Mouse (Mus musculus): ENCODE measurements at regions not wholly inside any gene's neighbourhood (a gene's known extent, or its start where the extent isn't known, plus 50 kb on each side); places are given as distances from the start of the nearest gene placed in this dataset.

DNA sequence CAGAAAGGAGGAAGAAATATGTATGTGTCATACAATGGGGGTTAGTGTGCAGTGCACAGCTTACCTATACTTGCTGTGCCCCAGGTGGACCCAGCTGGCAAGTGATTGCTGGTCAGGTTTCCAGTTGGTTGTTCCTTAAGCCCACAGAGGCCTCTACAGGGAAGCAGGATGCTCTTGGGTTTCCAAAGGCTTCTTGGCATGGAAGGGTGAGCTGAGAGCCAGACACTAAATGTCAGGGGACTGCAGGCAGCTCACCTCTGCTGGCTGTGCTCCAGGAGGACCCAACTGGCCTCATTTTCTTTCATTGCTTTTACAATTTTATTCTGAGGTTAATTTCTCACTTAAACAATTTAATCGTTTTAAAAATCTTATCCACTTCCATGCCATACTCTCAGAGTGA lies 108.1 kb downstream of the Gm10184 start:
- Histone ChIP-seq H3K27ac (no peak overlapping the region), H3K4me3 (replicated peaks) (no peak overlapping the region), H3K9me3 (no peaks in the 10 kb centered on the region), H3K9ac (replicated peaks) (no peak overlapping the region), H3K27me3 (no peaks in the 10 kb centered on the region), H3K4me2 (replicated peaks) (no peak overlapping the region), H3K36me3 (no peaks in the 10 kb centered on the region), H3K4me1 (replicated peaks) (no peaks in the 10 kb centered on the region)
- WGBS = 91% methylated on average over 1 of the region's 1 CpGs
- ATAC-seq = no peak

DNA sequence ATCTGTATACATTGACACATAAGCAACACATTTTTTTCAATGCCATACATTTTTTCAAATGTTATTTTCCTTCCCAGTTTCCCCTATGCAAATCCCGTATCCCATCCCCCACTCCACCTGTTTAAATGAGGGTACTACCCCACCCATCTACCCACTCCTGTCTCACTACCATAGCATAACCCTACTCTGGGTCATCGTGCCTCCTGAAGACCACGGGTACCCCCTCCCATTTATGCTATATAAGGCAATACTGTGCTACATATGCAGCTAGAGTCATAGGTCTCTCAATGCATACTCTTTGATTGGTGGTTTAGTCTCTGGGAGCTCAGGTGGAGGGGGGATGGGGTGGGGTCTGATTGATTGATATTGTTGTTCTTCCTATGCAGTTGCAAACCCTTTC lies 132.7 kb downstream of the Gm10184 start:
- WGBS = 84% methylated on average over 3 of the region's 3 CpGs
- no peak overlapping the region for H3K9ac ChIP-seq (replicated peaks)
- H3K27ac ChIP-seq = no peak overlapping the region
- H3K36me3 ChIP-seq = no peaks in the 10 kb centered on the region
- no peak for ATAC-seq
- H3K4me2 ChIP-seq (replicated peaks) = no peak overlapping the region
- no peak overlapping the region for H3K4me3 ChIP-seq (replicated peaks)
- H3K4me1 ChIP-seq (replicated peaks) = no peaks in the 10 kb centered on the region
- H3K27me3 ChIP-seq = no peaks in the 10 kb centered on the region
- no peaks in the 10 kb centered on the region for H3K9me3 ChIP-seq

- H3K4me3 ChIP-seq (replicated peaks) = no peak overlapping the region
- ATAC-seq = no peak
Measured at GRCm38 (mm10) chr17:89766229-89766875, 143.9 kb downstream of the Gm10184 start.

GRCm38 (mm10) chr17:89737418-89737817 lies 172.8 kb downstream of the Gm10184 start:
- Histone ChIP-seq H3K9ac (replicated peaks) (no peak overlapping the region), H3K27me3 (no peaks in the 10 kb centered on the region), H3K36me3 (no peaks in the 10 kb centered on the region), H3K4me1 (replicated peaks) (no peaks in the 10 kb centered on the region), H3K9me3 (no peaks in the 10 kb centered on the region), H3K4me3 (replicated peaks) (no peak overlapping the region), H3K27ac (no peak overlapping the region), H3K4me2 (replicated peaks) (no peak overlapping the region)
- ATAC-seq = no peak
- 93% methylated on average over 1 of the region's 1 CpGs for WGBS

More at GRCm38 (mm10) chr17:89766229-89766875, 143.9 kb downstream of the Gm10184 start:
- Histone ChIP-seq H3K4me1 (replicated peaks) (no peaks in the 10 kb centered on the region), H3K27me3 (no peaks in the 10 kb centered on the region), H3K36me3 (no peaks in the 10 kb centered on the region), H3K9ac (replicated peaks) (no peak overlapping the region), H3K9me3 (0 out of 2 replicates have a peak, but pooled peaks cover 4% of the 10 kb centered on the region), H3K4me2 (replicated peaks) (no peak overlapping the region), H3K27ac (no peak overlapping the region)
- WGBS = 94% methylated on average over 1 of the region's 1 CpGs

DNA sequence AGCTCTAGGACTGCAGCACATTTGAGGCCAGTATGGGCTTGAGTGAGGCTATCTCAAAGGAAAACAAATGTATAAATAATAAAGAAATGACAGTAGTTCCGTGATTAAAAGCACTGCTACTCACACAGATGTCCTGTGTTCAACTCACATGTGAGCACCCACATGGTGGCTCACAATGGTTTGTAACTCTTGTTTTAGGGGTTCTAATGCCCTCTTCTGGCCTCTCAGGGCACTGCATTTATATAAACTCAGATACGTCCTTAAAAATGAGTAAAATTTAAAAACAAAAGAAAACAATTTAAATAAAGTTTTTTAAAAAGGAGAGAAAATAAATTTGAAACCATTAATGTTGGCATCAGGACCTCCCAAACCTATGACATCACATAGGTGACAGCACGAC lies 184.7 kb downstream of the Gm10184 start:
- H3K36me3 ChIP-seq = no peaks in the 10 kb centered on the region
- H3K9ac ChIP-seq (replicated peaks) = no peak overlapping the region
- no peaks in the 10 kb centered on the region for H3K4me1 ChIP-seq (replicated peaks)
- H3K4me3 ChIP-seq (replicated peaks) = no peak overlapping the region
- H3K27me3 ChIP-seq = no peaks in the 10 kb centered on the region
- no peak overlapping the region for H3K4me2 ChIP-seq (replicated peaks)
- ATAC-seq = no peak
- H3K9me3 ChIP-seq = no peaks in the 10 kb centered on the region
- no peak overlapping the region for H3K27ac ChIP-seq
- WGBS = 68% methylated on average over 3 of the region's 3 CpGs

GRCm38 (mm10) chr17:89681798-89682197 lies 228.5 kb downstream of the Gm10184 start:
- ATAC-seq = no peak
- Histone ChIP-seq H3K9me3 (no peaks in the 10 kb centered on the region), H3K27me3 (no peaks in the 10 kb centered on the region)

GRCm38 (mm10) chr17:89658326-89658725 lies 251.9 kb downstream of the Gm10184 start:
- H3K9me3 ChIP-seq = no peaks in the 10 kb centered on the region
- ATAC-seq = no peak
- no peaks in the 10 kb centered on the region for H3K4me1 ChIP-seq (replicated peaks)
- no peak overlapping the region for H3K4me3 ChIP-seq (replicated peaks)
- H3K27ac ChIP-seq = no peak overlapping the region
- no peaks in the 10 kb centered on the region for H3K36me3 ChIP-seq
- 29% methylated on average over 4 of the region's 4 CpGs for WGBS
- no peak overlapping the region for H3K9ac ChIP-seq (replicated peaks)
- no peak overlapping the region for H3K4me2 ChIP-seq (replicated peaks)
- no peaks in the 10 kb centered on the region for H3K27me3 ChIP-seq

More at GRCm38 (mm10) chr17:89681798-89682197, 228.5 kb downstream of the Gm10184 start:
- H3K9ac ChIP-seq (replicated peaks) = no peak overlapping the region
- no peak overlapping the region for H3K4me2 ChIP-seq (replicated peaks)
- H3K36me3 ChIP-seq = no peaks in the 10 kb centered on the region
- no peak overlapping the region for H3K4me3 ChIP-seq (replicated peaks)
- no peak overlapping the region for H3K27ac ChIP-seq
- no peaks in the 10 kb centered on the region for H3K4me1 ChIP-seq (replicated peaks)
- WGBS = 64% methylated on average over 3 of the region's 3 CpGs

GRCm38 (mm10) chr17:89656211-89656610 lies 254.0 kb downstream of the Gm10184 start:
- Histone ChIP-seq H3K27me3 (no peaks in the 10 kb centered on the region), H3K4me3 (replicated peaks) (no peak overlapping the region), H3K36me3 (no peaks in the 10 kb centered on the region), H3K4me2 (replicated peaks) (no peak overlapping the region), H3K4me1 (replicated peaks) (no peaks in the 10 kb centered on the region), H3K9ac (replicated peaks) (no peak overlapping the region), H3K9me3 (no peaks in the 10 kb centered on the region), H3K27ac (no peak overlapping the region)
- ATAC-seq = no peak
- 90% methylated on average over 4 of the region's 4 CpGs for WGBS

GRCm38 (mm10) chr17:89654089-89654813 lies 256.0 kb downstream of the Gm10184 start:
- Histone ChIP-seq H3K4me2 (replicated peaks) (no peak overlapping the region), H3K36me3 (no peaks in the 10 kb centered on the region), H3K27ac (no peak overlapping the region), H3K9ac (replicated peaks) (no peak overlapping the region), H3K4me3 (replicated peaks) (no peak overlapping the region), H3K9me3 (no peaks in the 10 kb centered on the region), H3K4me1 (replicated peaks) (no peaks in the 10 kb centered on the region), H3K27me3 (no peaks in the 10 kb centered on the region)
- ATAC-seq = peak; percentile 66
- WGBS = 60% methylated on average over 5 of the region's 5 CpGs

DNA sequence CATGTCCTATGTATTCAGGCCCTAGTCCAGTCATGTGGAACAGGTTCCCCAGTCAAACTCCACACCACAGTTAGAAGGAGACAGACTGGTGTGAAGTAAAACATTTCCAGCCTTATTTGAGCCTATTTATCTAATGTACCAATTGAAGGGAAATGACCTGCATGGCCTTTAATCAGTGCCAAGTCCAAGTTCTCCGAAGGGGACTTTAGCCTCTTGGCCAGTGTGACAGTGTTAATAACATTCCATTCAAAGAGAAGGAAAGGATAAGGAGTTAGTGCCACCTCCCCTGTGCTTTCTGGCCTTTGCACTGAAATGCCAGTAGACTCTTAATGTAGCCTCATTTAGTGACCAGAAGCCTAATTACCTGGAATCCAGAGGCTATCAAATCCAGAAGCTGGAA lies 264.2 kb downstream of the Gm10184 start:
- ATAC-seq = no peak
- Histone ChIP-seq H3K9me3 (no peaks in the 10 kb centered on the region), H3K4me3 (replicated peaks) (no peak overlapping the region), H3K27ac (no peak overlapping the region), H3K4me2 (replicated peaks) (no peak overlapping the region), H3K36me3 (no peaks in the 10 kb centered on the region), H3K4me1 (replicated peaks) (no peaks in the 10 kb centered on the region), H3K27me3 (no peaks in the 10 kb centered on the region), H3K9ac (replicated peaks) (no peak overlapping the region)
- 78% methylated on average over 1 of the region's 1 CpGs for WGBS

Data from midbrain, embryonic 13.5 days (tissue).